Comparison of ENCODE assay signal across 27 mouse cellular contexts in the genomic region with DNA sequence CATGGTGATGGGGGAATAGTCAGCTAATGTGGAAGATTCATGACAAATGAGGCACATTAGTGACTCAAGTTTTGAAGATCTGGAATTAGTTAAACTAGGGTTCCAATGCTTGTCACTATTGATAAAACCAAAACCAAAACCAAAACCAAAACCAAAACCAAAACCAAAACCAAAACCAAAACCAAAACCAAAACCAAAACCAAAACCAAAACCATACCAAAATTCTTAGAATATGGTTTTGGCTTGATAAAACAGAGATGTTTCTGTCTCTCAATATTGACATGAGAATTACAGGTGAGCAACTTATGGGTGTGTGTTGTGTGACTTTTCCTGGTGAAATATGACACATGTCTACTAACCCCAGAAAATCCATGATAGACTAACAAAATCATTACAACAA. TPM values are rescaled to one million over a fixed set of nuclear protein-coding genes. Genes with fewer than 3 reads are reported as not detected.
DNase-seq lines count a peak whose midpoint lies in the region; ATAC-seq and TF ChIP-seq lines count a peak whose summit lies in the region.
"Had no signal": no experiment of that assay in that cellular context is flagged by ENCODE, and none has a peak within 500 bp of the region (broad histone marks: within the 10 kb centered on the region; RNA-seq: fewer than 3 reads in every experiment).

No protein-coding gene starts in this region.

- dilution Hi-C loops in CH12.LX (cut with MboI; ENCODE audit: extremely low pct_ligation_motif_present, extremely low pct_unique_long_range_greater_than_20kb, low sequenced_read_pairs): no loop called here

- no peak overlapping the region for H3K4me2 ChIP-seq in CH12.LX (ENCODE audit: insufficient read depth, low read depth, poor library complexity, severe bottlenecking)
- no peak overlapping the region for H3K4me2 ChIP-seq in forebrain, embryonic 12.5 days
- H3K4me2 ChIP-seq in hindbrain, embryonic 16.5 days (ENCODE audit: low read length): no peak overlapping the region
- H3K4me2 ChIP-seq: embryonic facial prominence, embryonic 12.5 days had no signal

- H3K27me3 ChIP-seq in CH12.LX (replicated peaks): no peaks in the 10 kb centered on the region
- H3K27me3 ChIP-seq in forebrain, embryonic 12.5 days: no peaks in the 10 kb centered on the region
- H3K27me3 ChIP-seq in hindbrain, embryonic 16.5 days (replicated peaks; ENCODE audit: control insufficient read depth, insufficient read depth, low read length): no peaks in the 10 kb centered on the region
- H3K27me3 ChIP-seq: embryonic facial prominence, embryonic 12.5 days had no signal

- no peak for DNase-seq in CH12.LX (ENCODE audit: extremely low read depth)
- DNase-seq: adrenal gland, adult 2 months; adrenal gland, postnatal 10 days; adrenal gland, postnatal 25 days; cerebellum, adult 11 months; cerebellum, adult 18-20 months; cerebellum, adult 8-10 months; cerebellum, adult 9-11 months; cerebellum, postnatal 14 days; forebrain, postnatal 0 days had no signal

- H3K4me1 ChIP-seq in CH12.LX (ENCODE audit: control insufficient read depth in 1 of 2, insufficient read depth in 2 of 2): no peaks in the 10 kb centered on the region
- no peaks in the 10 kb centered on the region for H3K4me1 ChIP-seq in forebrain, embryonic 12.5 days
- no peaks in the 10 kb centered on the region for H3K4me1 ChIP-seq in hindbrain, embryonic 16.5 days (ENCODE audit: control insufficient read depth, insufficient read depth, low read depth, low read length)
- H3K4me1 ChIP-seq: embryonic facial prominence, embryonic 10.5 days; embryonic facial prominence, embryonic 12.5 days had no signal

- no peak for TF ChIP-seq RAD21 in CH12.LX (IDR thresholded peaks at IDR 0.05; ENCODE audit: low read depth, low read length)

- no peak for TF ChIP-seq POLR2A in CH12.LX (IDR thresholded peaks at IDR 0.05; ENCODE audit: low read depth, low read length)

- H3K27ac ChIP-seq in CH12.LX (ENCODE audit: insufficient read depth, low read depth): no peak overlapping the region
- H3K27ac ChIP-seq in forebrain, embryonic 12.5 days: no peak overlapping the region
- H3K27ac ChIP-seq in hindbrain, embryonic 16.5 days (ENCODE audit: low read depth, low read length): no peak overlapping the region
- H3K27ac ChIP-seq: embryonic facial prominence, embryonic 10.5 days; embryonic facial prominence, embryonic 12.5 days had no signal

- in situ Hi-C loops in CH12.LX (cut with MboI; ENCODE audit: low pct_ligation_motif_present, low pct_unique_long_range_greater_than_20kb, low sequenced_read_pairs): no loop called here

- no peaks in the 10 kb centered on the region for H3K79me2 ChIP-seq in CH12.LX (replicated peaks; ENCODE audit: control insufficient read depth, extremely low read depth, insufficient read depth, poor library complexity, severe bottlenecking)

- peak; percentile 24 for ATAC-seq in activated CD4-positive, CD25-positive, alpha-beta regulatory T cell, adult 4 months
- peak; percentile 53 for ATAC-seq in inflammation-experienced regulatory T-cells, adult 6 months
- no peak for ATAC-seq in forebrain, embryonic 12.5 days (ENCODE audit: low FRiP score)
- ATAC-seq in frontal cortex, adult (ENCODE audit: low TSS enrichment): no peak
- ATAC-seq in hindbrain, embryonic 16.5 days: no peak
- ATAC-seq: forebrain, embryonic 14.5 days; forebrain, postnatal 0 days; Patski had no signal

- H3K9me3 ChIP-seq in CH12.LX (replicated peaks; ENCODE audit: low read length): no peaks in the 10 kb centered on the region
- H3K9me3 ChIP-seq in forebrain, embryonic 12.5 days: no peaks in the 10 kb centered on the region
- H3K9me3 ChIP-seq in hindbrain, embryonic 16.5 days (ENCODE audit: control insufficient read depth, low read length): no peaks in the 10 kb centered on the region
- H3K9me3 ChIP-seq: embryonic facial prominence, embryonic 12.5 days had no signal

- H3K9ac ChIP-seq in CH12.LX (ENCODE audit: insufficient read depth, low read depth): no peak overlapping the region
- no peak overlapping the region for H3K9ac ChIP-seq in forebrain, embryonic 12.5 days
- H3K9ac ChIP-seq in hindbrain, embryonic 16.5 days (ENCODE audit: low read depth, low read length): no peak overlapping the region
- H3K9ac ChIP-seq: embryonic facial prominence, embryonic 12.5 days; forebrain, postnatal 0 days had no signal

- H3K36me3 ChIP-seq in CH12.LX (replicated peaks in 1 of 2; ENCODE audit: control insufficient read depth in 1 of 2, insufficient read depth in 1 of 2, low read length in 1 of 2): no peaks in the 10 kb centered on the region
- no peaks in the 10 kb centered on the region for H3K36me3 ChIP-seq in forebrain, embryonic 12.5 days (replicated peaks)
- H3K36me3 ChIP-seq in hindbrain, embryonic 16.5 days (ENCODE audit: control insufficient read depth, insufficient read depth, low read length): no peaks in the 10 kb centered on the region
- H3K36me3 ChIP-seq: embryonic facial prominence, embryonic 10.5 days; embryonic facial prominence, embryonic 12.5 days had no signal

- TF ChIP-seq CTCF in CH12.LX (conservative IDR thresholded peaks at IDR 0.05 in 1 of 2, IDR thresholded peaks at IDR 0.05 in 1 of 2; ENCODE audit: low read depth in 2 of 2, low read length in 2 of 2): no peak

- TF ChIP-seq EP300 in CH12.LX (IDR thresholded peaks at IDR 0.05; ENCODE audit: low read length): no peak

- no peak overlapping the region for H3K4me3 ChIP-seq in CH12.LX (replicated peaks in 1 of 3; ENCODE audit: low read depth in 2 of 3, low read length in 2 of 3, poor library complexity in 1 of 3)
- H3K4me3 ChIP-seq in forebrain, embryonic 12.5 days (replicated peaks): no peak overlapping the region
- no peak overlapping the region for H3K4me3 ChIP-seq in hindbrain, embryonic 16.5 days (ENCODE audit: low read length)
- H3K4me3 ChIP-seq: embryonic facial prominence, embryonic 10.5 days; embryonic facial prominence, embryonic 12.5 days had no signal

TF ChIP-seq in CH12.LX, 34 proteins besides CTCF, POLR2A, EP300 and RAD21:
- TF ChIP-seq ZMIZ1 (IDR thresholded peaks at IDR 0.05; ENCODE audit: low read depth, low read length): no peak
- no peak for TF ChIP-seq MAX (IDR thresholded peaks at IDR 0.05; ENCODE audit: low read length)
- TF ChIP-seq IRF4 (IDR thresholded peaks at IDR 0.05; ENCODE audit: low read depth, low read length): peak; percentile 37; the same call in 1 of the 2 replicates
- TF ChIP-seq ELF1 (IDR thresholded peaks at IDR 0.05; ENCODE audit: low read depth, low read length): no peak
- no peak for TF ChIP-seq HCFC1 (IDR thresholded peaks at IDR 0.05; ENCODE audit: low read depth, low read length)
- no peak for TF ChIP-seq ZC3H11A (IDR thresholded peaks at IDR 0.05; ENCODE audit: low read depth, low read length)
- no peak for TF ChIP-seq CHD1 (IDR thresholded peaks at IDR 0.05; ENCODE audit: low read depth, low read length)
- TF ChIP-seq MXI1 (IDR thresholded peaks at IDR 0.05; ENCODE audit: low read depth, low read length): no peak
- no peak for TF ChIP-seq ZKSCAN1 (IDR thresholded peaks at IDR 0.05; ENCODE audit: borderline replicate concordance, low read depth, low read length)
- peak; percentile 88 for TF ChIP-seq ETS1 (conservative IDR thresholded peaks at IDR 0.05; ENCODE audit: low read depth, low read length)
- no peak for TF ChIP-seq E2F4 (IDR thresholded peaks at IDR 0.05; ENCODE audit: insufficient replicate concordance, low read depth, low read length)

RNA-seq across cellular contexts. Expression of a gene that starts 30.1 kb away (rescaled TPM):
- total RNA-seq in CH12.LX (2012; rRNA removed) (not detected in 2 replicates), CH12.LX (2014; rRNA removed) (not detected in 2 replicates)
- polyA plus RNA-seq in CH12.LX (2012; ENCODE audit: insufficient read length, low read depth): not detected in 2 replicates
- polyA plus RNA-seq in activated CD4-positive, CD25-positive, alpha-beta regulatory T cell, adult 4 months (2017; shearing (Covaris generic)): under 1 TPM in 1 of 2 experiments, not detected in 1; 0.54 TPM
- not detected for polyA plus RNA-seq in inflammation-experienced regulatory T-cells, adult 6 months (2017; shearing (Covaris generic))
- polyA plus RNA-seq in forebrain, embryonic 12.5 days (2016; fragmentation: Nextera tagmentation; extraction: Ambion mirVana): not detected in 2 replicates
- not detected in 2 replicates for polyA plus RNA-seq in hindbrain, embryonic 16.5 days (2015; fragmentation: Nextera tagmentation; extraction: Ambion mirVana)
- total RNA-seq: adrenal gland, adult 2 months; adrenal gland, postnatal 10 days; adrenal gland, postnatal 25 days; adrenal gland, postnatal 4 days; ES-E14; forebrain, postnatal 0 days had no signal
- polyA plus RNA-seq: adrenal gland, adult 2 months; brain, embryonic 14.5 days; C2C12; cortical plate, adult 2 months; embryonic facial prominence, embryonic 10.5 days; embryonic facial prominence, embryonic 12.5 days; embryonic facial prominence, embryonic 14.5 days; forebrain, embryonic 11.5 days; forebrain, embryonic 14.5 days; forebrain, postnatal 0 days; frontal cortex, adult 2 months; Patski had no signal

RNA-seq across cellular contexts. Expression of a gene that starts 30.2 kb away (rescaled TPM):
- not detected in 2 replicates for total RNA-seq in CH12.LX (2012; rRNA removed)
- total RNA-seq in CH12.LX (2014; rRNA removed): not detected in 2 replicates
- not detected in 2 replicates for polyA plus RNA-seq in CH12.LX (2012; ENCODE audit: insufficient read length, low read depth)
- polyA plus RNA-seq in activated CD4-positive, CD25-positive, alpha-beta regulatory T cell, adult 4 months (2017; shearing (Covaris generic)): under 1 TPM in 1 of 2 experiments, not detected in 1; 0.69 TPM
- under 1 TPM in 2 of 3 experiments, not detected in 1; 0.34 to 0.64 TPM for polyA plus RNA-seq in inflammation-experienced regulatory T-cells, adult 6 months (2017; shearing (Covaris generic))
- polyA plus RNA-seq in forebrain, embryonic 12.5 days (2016; fragmentation: Nextera tagmentation; extraction: Ambion mirVana): not detected in 2 replicates
- 0.31 and 0.41 TPM in 2 replicates for polyA plus RNA-seq in hindbrain, embryonic 16.5 days (2015; fragmentation: Nextera tagmentation; extraction: Ambion mirVana)
- total RNA-seq: adrenal gland, postnatal 25 days; ES-E14; forebrain, postnatal 0 days had no signal
- polyA plus RNA-seq: adrenal gland, adult 2 months; C2C12; embryonic facial prominence, embryonic 10.5 days; embryonic facial prominence, embryonic 12.5 days; forebrain, embryonic 11.5 days; forebrain, embryonic 14.5 days had no signal

RNA-seq across cellular contexts. Expression of a gene that starts 34.0 kb away (rescaled TPM):
- total RNA-seq in CH12.LX (2012; rRNA removed) (not detected in 2 replicates), CH12.LX (2014; rRNA removed) (not detected in 2 replicates)
- not detected in 2 replicates for polyA plus RNA-seq in CH12.LX (2012; ENCODE audit: insufficient read length, low read depth)
- polyA plus RNA-seq in activated CD4-positive, CD25-positive, alpha-beta regulatory T cell, adult 4 months (2017; shearing (Covaris generic)): under 1 TPM in 1 of 2 experiments, not detected in 1; 0.33 TPM
- polyA plus RNA-seq in inflammation-experienced regulatory T-cells, adult 6 months (2017; shearing (Covaris generic)): under 1 TPM in 1 of 3 experiments, not detected in 2; 0.72 TPM
- polyA plus RNA-seq in forebrain, embryonic 12.5 days (2016; fragmentation: Nextera tagmentation; extraction: Ambion mirVana): not detected in 2 replicates
- polyA plus RNA-seq in hindbrain, embryonic 16.5 days (2015; fragmentation: Nextera tagmentation; extraction: Ambion mirVana): 0.15 and 0.30 TPM in 2 replicates
- total RNA-seq: adrenal gland, adult 2 months; ES-E14; forebrain, postnatal 0 days had no signal
- polyA plus RNA-seq: adrenal gland, adult 2 months; brain, embryonic 14.5 days; C2C12; cortical plate, adult 2 months; embryonic facial prominence, embryonic 10.5 days; forebrain, embryonic 11.5 days; forebrain, embryonic 14.5 days; frontal cortex, adult 2 months had no signal

Comparison
In these comparisons a context has a peak if more than half of its experiments do, and no peak if none do; other contexts are left out.
1. ATAC-seq: peak in activated CD4-positive, CD25-positive, alpha-beta regulatory T cell, adult 4 months (single experiment) and inflammation-experienced regulatory T-cells, adult 6 months (single experiment); none in forebrain, embryonic 12.5 days (single experiment), frontal cortex, adult (single experiment) and hindbrain, embryonic 16.5 days (single experiment).